Mouse (Mus musculus) cortical plate, adult 2 months (tissue): Measurements from ENCODE around the gene Arid5b. TPM values are rescaled to one million over a fixed set of nuclear protein-coding genes. Genes with fewer than 3 reads are reported as not detected.

Experiments used
- H3K27ac ChIP-seq: fragments of 200-500 bp; 2 replicates; pipeline ENCODE4 v1.5.1; 2012; ENCODE audit warnings: low read length, control low read depth, inconsistent platforms; ENCODE audit not compliant: insufficient read depth
- H3K4me1 ChIP-seq: fragments of 200-500 bp; 2 replicates; pipeline ENCODE4 v1.6.1; 2011; ENCODE audit warnings: low read length; ENCODE audit not compliant: control insufficient read depth, insufficient read depth
- H3K4me3 ChIP-seq: fragments of 200-500 bp; 2 replicates; pipeline ENCODE4 v1.5.1; 2011; ENCODE audit warnings: mild to moderate bottlenecking, low read length, control low read depth; ENCODE audit not compliant: insufficient read depth
- CTCF ChIP-seq: fragments of 200-500 bp; IDR thresholded peaks from 2 replicates; pipeline ENCODE4 v1.5.1; 2011; ENCODE audit warnings: mild to moderate bottlenecking, control low read depth, low read length; ENCODE audit not compliant: insufficient read depth; ENCODE audit errors: extremely low read depth
- POLR2A ChIP-seq: fragments of 200-500 bp; IDR thresholded peaks from 2 replicates; pipeline ENCODE4 v1.6.1; 2011; ENCODE audit warnings: mild to moderate bottlenecking, low read length, control low read depth; ENCODE audit not compliant: insufficient read depth; ENCODE audit errors: extremely low read depth
- polyA plus RNA-seq: library from polyadenylated mRNA; depleted of rRNA; stranded (reverse); fragments of >200 nt; gene quantifications from 2 replicates; pipeline ENCODE4 v1.2.3, GENCODE M21; 2012

Gene Arid5b
- polyA plus RNA-seq, 1 experiment = 11.7 TPM

- Histone ChIP-seq H3K4me1 (no peaks in the 10 kb centered on the region), H3K27ac (peak overlapping the region; percentile 35; the same call in 1 of the 2 replicates), H3K4me3 (no peak overlapping the region)
- TF ChIP-seq POLR2A = no peak
- TF ChIP-seq CTCF = no peak
Observed at GRCm38 (mm10) chr10:68239426-68240070, 39.0 kb downstream of the Arid5b start.

- peak overlapping the region; percentile 35 for H3K27ac ChIP-seq
- H3K4me1 ChIP-seq = no peaks in the 10 kb centered on the region
- no peak overlapping the region for H3K4me3 ChIP-seq
- peak; percentile 12; the same call in 1 of the 2 replicates for TF ChIP-seq CTCF
- no peak for TF ChIP-seq POLR2A
Observed at GRCm38 (mm10) chr10:68238707-68239425, 39.7 kb downstream of the Arid5b start.

- Histone ChIP-seq H3K27ac (no peak overlapping the region), H3K4me3 (no peak overlapping the region), H3K4me1 (no peaks in the 10 kb centered on the region)
- TF ChIP-seq POLR2A (no peak), CTCF (no peak)
Observed at GRCm38 (mm10) chr10:68238182-68238581, 40.4 kb downstream of the Arid5b start.

- no peak overlapping the region for H3K4me3 ChIP-seq
- H3K4me1 ChIP-seq = no peaks in the 10 kb centered on the region
- H3K27ac ChIP-seq = no peak overlapping the region
- TF ChIP-seq CTCF (no peak), POLR2A (no peak)
Observed at GRCm38 (mm10) chr10:68236956-68237455, 41.5 kb downstream of the Arid5b start.

GRCm38 (mm10) chr10:68231385-68232182, 47.0 kb downstream of the Arid5b start:
- H3K27ac ChIP-seq = no peak overlapping the region
- TF ChIP-seq CTCF (no peak), POLR2A (no peak)
- H3K4me3 ChIP-seq = no peak overlapping the region
- no peaks in the 10 kb centered on the region for H3K4me1 ChIP-seq

GRCm38 (mm10) chr10:68230653-68231384, 47.7 kb downstream of the Arid5b start:
- Histone ChIP-seq H3K4me3 (no peak overlapping the region), H3K27ac (no peak overlapping the region), H3K4me1 (no peaks in the 10 kb centered on the region)
- no peak for TF ChIP-seq CTCF
- TF ChIP-seq POLR2A = no peak

- Histone ChIP-seq H3K4me3 (no peak overlapping the region), H3K4me1 (no peaks in the 10 kb centered on the region), H3K27ac (no peak overlapping the region)
- TF ChIP-seq POLR2A = no peak
- TF ChIP-seq CTCF = no peak
Observed at GRCm38 (mm10) chr10:68229640-68230565, 48.6 kb downstream of the Arid5b start.

GRCm38 (mm10) chr10:68222676-68223075, 55.9 kb downstream of the Arid5b start:
- no peak overlapping the region for H3K27ac ChIP-seq
- peaks cover 11% of the 10 kb centered on the region for H3K4me1 ChIP-seq
- TF ChIP-seq CTCF = no peak
- no peak for TF ChIP-seq POLR2A
- H3K4me3 ChIP-seq = no peak overlapping the region
